Mouse (Mus musculus): ENCODE data around the gene Sqstm1. TPM values are rescaled to one million over a fixed set of nuclear protein-coding genes. Genes with fewer than 3 reads are reported as not detected.

Sqstm1 gene
- 1,186 TPM for polyA plus RNA-seq (2017; shearing (Covaris generic))

DNA sequence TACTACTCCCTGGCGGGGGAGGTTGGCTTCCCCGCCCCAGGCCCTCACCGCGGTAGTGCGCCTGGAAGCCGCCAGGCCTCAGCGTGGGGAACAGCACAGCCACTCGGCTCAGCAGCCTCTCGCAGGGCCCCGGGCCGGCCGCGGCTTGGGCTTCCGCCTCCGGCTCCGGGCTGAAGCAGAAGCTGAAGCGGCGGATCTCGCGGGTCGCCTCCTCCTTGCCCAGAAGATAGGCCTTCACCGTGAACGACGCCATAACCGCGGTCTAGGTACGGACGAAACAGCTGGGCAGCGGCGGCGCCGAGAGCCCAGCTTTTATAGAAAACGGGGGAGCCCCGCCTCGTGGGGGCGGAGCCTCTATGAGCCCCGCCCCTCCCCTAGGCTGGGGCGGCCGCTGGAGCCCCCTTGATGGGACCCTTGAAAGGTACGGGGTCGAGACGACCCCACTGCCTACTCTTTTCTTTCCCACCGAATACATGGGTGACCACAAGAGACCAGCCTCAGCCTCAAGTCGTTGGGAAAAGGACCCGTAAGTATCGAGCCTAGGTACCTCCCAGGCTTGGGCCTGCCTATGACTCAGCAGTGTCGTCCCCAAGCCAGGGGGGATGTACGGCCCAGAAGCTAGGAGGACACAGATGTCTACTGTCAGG is at the start of gene Sqstm1, which contains the start of gene Mgat4b:
Gene Sqstm1 (minus strand): TSS at position 323 of the 647 bp plus-strand sequence.
Gene Mgat4b (plus strand): TSS at position 386 of the 647 bp plus-strand sequence.

DNA sequence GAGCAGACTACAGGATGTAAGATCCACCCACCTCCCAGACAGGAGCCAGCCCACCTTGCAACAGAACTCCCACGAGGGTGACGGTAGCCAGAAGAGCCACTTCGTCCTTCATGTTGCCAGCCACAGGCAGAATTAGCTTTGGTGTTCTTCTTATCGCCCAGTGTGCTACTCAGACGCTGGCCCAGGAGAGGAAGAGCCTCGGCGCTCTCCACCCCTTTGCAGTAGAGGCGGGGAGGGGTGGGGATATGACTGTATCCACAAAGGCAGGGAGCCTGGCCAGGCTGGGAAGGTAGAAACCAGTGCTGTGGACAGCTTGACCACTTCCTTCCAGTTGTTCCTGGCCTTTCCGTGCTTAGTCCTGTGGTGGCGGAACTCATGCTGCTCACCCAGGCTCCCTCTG is 27.7 kb upstream of the Sqstm1 start, which contains the start of gene Ltc4s:
Gene Ltc4s (minus strand): TSS at position 293 of the 400 bp plus-strand sequence.

DNA sequence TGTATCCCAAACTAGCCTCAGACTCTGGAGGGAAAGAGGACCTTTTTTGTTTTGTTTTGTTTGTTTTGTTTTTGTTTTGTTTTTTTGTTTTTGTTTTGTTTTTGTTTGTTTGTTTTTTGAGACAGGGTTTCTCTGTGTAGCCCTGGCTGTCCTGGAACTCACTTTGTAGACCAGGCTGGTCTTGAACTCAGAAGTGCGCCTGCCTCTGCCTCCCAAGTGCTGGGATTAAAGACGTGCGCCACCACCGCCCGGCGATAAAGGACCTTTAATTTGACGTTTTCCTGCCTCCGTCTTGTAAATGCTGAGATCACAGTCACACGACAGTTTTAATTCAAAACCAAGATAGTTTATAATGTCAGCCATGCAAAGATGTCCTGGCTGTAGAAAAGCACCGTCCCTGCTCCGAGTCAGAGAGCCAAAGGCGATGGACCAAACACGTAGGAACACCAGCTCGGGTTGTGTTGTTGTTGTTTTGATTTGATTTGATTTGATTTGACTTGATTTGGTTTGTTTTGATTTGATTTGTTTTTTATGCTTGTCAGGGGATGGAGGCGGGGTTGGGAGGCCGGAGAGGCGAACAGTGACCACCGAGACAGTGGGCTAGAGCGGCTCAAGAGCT is 36.4 kb downstream of the Sqstm1 start, which contains the start of gene Mrnip:
Gene Mrnip (plus strand): TSS at position 334 of the 619 bp plus-strand sequence.

Other genes with a start within 250 kb of the Sqstm1 start
- 10.3 TPM for gene Rnf130, start 185.5 kb downstream of the Sqstm1 start, polyA plus RNA-seq (2017; shearing (Covaris generic))
- 51.4 TPM for gene Tbc1d9b, start 79.4 kb downstream of the Sqstm1 start, polyA plus RNA-seq (2017; shearing (Covaris generic))
- 1.2 TPM for gene Mrnip, start 36.4 kb downstream of the Sqstm1 start, polyA plus RNA-seq (2017; shearing (Covaris generic))
- gene Mgat4b, start 63 bp upstream of the Sqstm1 start, polyA plus RNA-seq (2017; shearing (Covaris generic)): 10.3 TPM
- gene Ltc4s, start 27.8 kb upstream of the Sqstm1 start, polyA plus RNA-seq (2017; shearing (Covaris generic)): 0.63 TPM
- 5.4 TPM for gene Maml1, start 81.5 kb upstream of the Sqstm1 start, polyA plus RNA-seq (2017; shearing (Covaris generic))
- 161 TPM for gene Canx, start 114.8 kb upstream of the Sqstm1 start, polyA plus RNA-seq (2017; shearing (Covaris generic))
- not detected for gene Cby3, start 143.6 kb upstream of the Sqstm1 start, polyA plus RNA-seq (2017; shearing (Covaris generic))
- 314 TPM for gene Hnrnph1, start 166.2 kb upstream of the Sqstm1 start, polyA plus RNA-seq (2017; shearing (Covaris generic))
- 19.2 TPM for gene Rufy1, start 220.3 kb upstream of the Sqstm1 start, polyA plus RNA-seq (2017; shearing (Covaris generic))